27 mouse cellular contexts compared by ENCODE assay signal in genomic region chr10:50773846-50774245, GRCm38 (mm10).
A peak's percentile ranks its signal among the peaks of the same experiment; 100 is the strongest.
DNase-seq lines count a peak whose midpoint lies in the region; ATAC-seq and TF ChIP-seq lines count a peak whose summit lies in the region.
"Had no signal": no experiment of that assay in that cellular context is flagged by ENCODE, and none has a peak within 500 bp of the region (broad histone marks: within the 10 kb centered on the region; RNA-seq: fewer than 3 reads in every experiment).

No protein-coding gene starts in this region.

- H3K27me3 ChIP-seq in forebrain, embryonic 13.5 days, result 0 out of 2 replicates have a peak, but pooled peaks cover 3% of the 10 kb centered on the region
- no peaks in the 10 kb centered on the region; the same call in 1 of the 2 replicates for H3K27me3 ChIP-seq in forebrain, embryonic 10.5 days (ENCODE audit: poor library complexity, severe bottlenecking)
- H3K27me3 ChIP-seq in midbrain, postnatal 0 days (ENCODE audit: insufficient read depth, low read length), result no peaks in the 10 kb centered on the region
- H3K27me3 ChIP-seq in midbrain, embryonic 11.5 days (ENCODE audit: control insufficient read depth, insufficient read depth, low read length), result no peaks in the 10 kb centered on the region
- no peaks in the 10 kb centered on the region for H3K27me3 ChIP-seq in forebrain, embryonic 15.5 days
- H3K27me3 ChIP-seq: embryonic facial prominence, embryonic 13.5 days; heart, embryonic 12.5 days; heart, embryonic 15.5 days had no signal

- 66% methylated on average over 2 of the region's 2 CpGs for WGBS in forebrain, embryonic 13.5 days
- 89% methylated on average over 2 of the region's 2 CpGs for WGBS in forebrain, embryonic 10.5 days
- 92% methylated on average over 2 of the region's 2 CpGs for whole genome bisulfite sequencing in midbrain, postnatal 0 days
- WGBS in midbrain, embryonic 11.5 days, result 91% methylated on average over 2 of the region's 2 CpGs
- WGBS in forebrain, embryonic 15.5 days, result 66% methylated on average over 2 of the region's 2 CpGs

- no peak for TF ChIP-seq CTCF in midbrain, postnatal 0 days (IDR thresholded peaks at IDR 0.05)

- no peak for DNase-seq in forebrain, embryonic 10.5 days (ENCODE audit: extremely low spot score, low spot score)
- peak; percentile 9 for DNase-seq in midbrain, postnatal 0 days (ENCODE audit: low spot score)
- DNase-seq in midbrain, embryonic 11.5 days (ENCODE audit: low spot score, missing footprints), result no peak
- DNase-seq in gastrocnemius, postnatal 36 days, result no peak
- DNase-seq: adrenal gland, adult 2 months; adrenal gland, postnatal 14 days; cerebellum, adult 2 months; cerebellum, adult 9-11 months; cerebellum, postnatal 36 days; embryo, embryonic 11 days; gastrocnemius, adult 2 months; gastrocnemius, postnatal 14 days; heart, adult 18-20 months; heart, postnatal 10 days; heart, postnatal 36 days; kidney, adult 8-10 months had no signal

- 0 out of 2 replicates have a peak, but pooled peaks cover 3% of the 10 kb centered on the region for H3K36me3 ChIP-seq in forebrain, embryonic 13.5 days (ENCODE audit: poor library complexity, severe bottlenecking)
- no peaks in the 10 kb centered on the region for H3K36me3 ChIP-seq in forebrain, embryonic 10.5 days (replicated peaks)
- H3K36me3 ChIP-seq in midbrain, postnatal 0 days (ENCODE audit: insufficient read depth, low read length), result no peaks in the 10 kb centered on the region
- no peaks in the 10 kb centered on the region for H3K36me3 ChIP-seq in midbrain, embryonic 11.5 days (ENCODE audit: control insufficient read depth, insufficient read depth, low read length)
- H3K36me3 ChIP-seq in forebrain, embryonic 15.5 days, result no peaks in the 10 kb centered on the region
- H3K36me3 ChIP-seq: embryonic facial prominence, embryonic 10.5 days; embryonic facial prominence, embryonic 13.5 days; hindbrain, embryonic 10.5 days had no signal

- no peak overlapping the region for H3K4me2 ChIP-seq in forebrain, embryonic 13.5 days
- H3K4me2 ChIP-seq in midbrain, postnatal 0 days (ENCODE audit: low read depth, low read length, poor library complexity, severe bottlenecking), result no peak overlapping the region
- H3K4me2 ChIP-seq in midbrain, embryonic 11.5 days, result no peak overlapping the region
- H3K4me2 ChIP-seq in forebrain, embryonic 15.5 days (replicated peaks), result no peak overlapping the region
- H3K4me2 ChIP-seq: embryonic facial prominence, embryonic 13.5 days; heart, embryonic 12.5 days; heart, embryonic 15.5 days; hindbrain, embryonic 14.5 days had no signal

- peaks cover 3% of the 10 kb centered on the region; the same call in 1 of the 2 replicates for H3K4me1 ChIP-seq in forebrain, embryonic 13.5 days
- peaks cover 16% of the 10 kb centered on the region for H3K4me1 ChIP-seq in forebrain, embryonic 10.5 days
- no peaks in the 10 kb centered on the region for H3K4me1 ChIP-seq in midbrain, postnatal 0 days (ENCODE audit: insufficient read depth, low read length)
- no peaks in the 10 kb centered on the region for H3K4me1 ChIP-seq in midbrain, embryonic 11.5 days (ENCODE audit: control insufficient read depth, insufficient read depth, low read length)
- 0 out of 2 replicates have a peak, but pooled peaks cover 4% of the 10 kb centered on the region for H3K4me1 ChIP-seq in forebrain, embryonic 15.5 days
- H3K4me1 ChIP-seq: embryonic facial prominence, embryonic 10.5 days; embryonic facial prominence, embryonic 13.5 days; heart, embryonic 12.5 days; heart, embryonic 15.5 days; hindbrain, embryonic 10.5 days had no signal

- H3K27ac ChIP-seq in forebrain, embryonic 13.5 days, result no peak overlapping the region
- no peak overlapping the region for H3K27ac ChIP-seq in forebrain, embryonic 10.5 days
- no peak overlapping the region for H3K27ac ChIP-seq in midbrain, postnatal 0 days (ENCODE audit: low read depth, low read length)
- H3K27ac ChIP-seq in midbrain, embryonic 11.5 days (ENCODE audit: low read depth, low read length), result no peak overlapping the region
- H3K27ac ChIP-seq in forebrain, embryonic 15.5 days (replicated peaks), result no peak overlapping the region
- H3K27ac ChIP-seq: embryonic facial prominence, embryonic 10.5 days; embryonic facial prominence, embryonic 13.5 days; gastrocnemius, adult 2 months; heart, embryonic 15.5 days; hindbrain, embryonic 10.5 days; hindbrain, embryonic 14.5 days had no signal

- no peaks in the 10 kb centered on the region for H3K9me3 ChIP-seq in forebrain, embryonic 13.5 days (replicated peaks)
- H3K9me3 ChIP-seq in forebrain, embryonic 10.5 days, result no peaks in the 10 kb centered on the region
- H3K9me3 ChIP-seq in midbrain, postnatal 0 days (ENCODE audit: low read length), result no peaks in the 10 kb centered on the region
- H3K9me3 ChIP-seq in midbrain, embryonic 11.5 days (ENCODE audit: control insufficient read depth, low read length), result no peaks in the 10 kb centered on the region
- no peaks in the 10 kb centered on the region for H3K9me3 ChIP-seq in forebrain, embryonic 15.5 days
- H3K9me3 ChIP-seq: embryonic facial prominence, embryonic 10.5 days; embryonic facial prominence, embryonic 13.5 days; heart, embryonic 12.5 days; heart, embryonic 15.5 days; hindbrain, embryonic 10.5 days had no signal

- intact Hi-C loops in gastrocnemius, postnatal 36 days (cut with DNase I), result no loop called here

- no peak overlapping the region for H3K4me3 ChIP-seq in forebrain, embryonic 13.5 days
- no peak overlapping the region for H3K4me3 ChIP-seq in forebrain, embryonic 10.5 days
- no peak overlapping the region for H3K4me3 ChIP-seq in midbrain, postnatal 0 days (ENCODE audit: low read depth, low read length)
- no peak overlapping the region for H3K4me3 ChIP-seq in midbrain, embryonic 11.5 days (ENCODE audit: low read depth, low read length)
- no peak overlapping the region for H3K4me3 ChIP-seq in forebrain, embryonic 15.5 days
- H3K4me3 ChIP-seq: embryonic facial prominence, embryonic 10.5 days; embryonic facial prominence, embryonic 13.5 days; erythroblast, embryonic 14.5 days; gastrocnemius, adult 2 months; heart, embryonic 12.5 days; heart, embryonic 15.5 days; hindbrain, embryonic 10.5 days had no signal

- ATAC-seq in forebrain, embryonic 13.5 days, result peak; percentile 65; the same call in 1 of the 2 replicates
- ATAC-seq in midbrain, postnatal 0 days (ENCODE audit: low FRiP score), result no peak
- no peak for ATAC-seq in midbrain, embryonic 11.5 days (ENCODE audit: low FRiP score)
- ATAC-seq in forebrain, embryonic 15.5 days (replicated peaks), result peak; percentile 59; the same call in 1 of the 2 replicates
- ATAC-seq: CD4-positive, CD25-positive, alpha-beta regulatory T cell, adult 4 months; intestine, postnatal 0 days had no signal

- no peak overlapping the region for H3K9ac ChIP-seq in forebrain, embryonic 13.5 days
- H3K9ac ChIP-seq in midbrain, postnatal 0 days (replicated peaks; ENCODE audit: low read length, poor library complexity, severe bottlenecking), result no peak overlapping the region
- H3K9ac ChIP-seq in midbrain, embryonic 11.5 days (ENCODE audit: low read length), result no peak overlapping the region
- no peak overlapping the region for H3K9ac ChIP-seq in forebrain, embryonic 15.5 days (replicated peaks)
- H3K9ac ChIP-seq: embryonic facial prominence, embryonic 13.5 days; heart, embryonic 12.5 days; heart, embryonic 15.5 days; hindbrain, embryonic 14.5 days had no signal

Comparison
In these comparisons a context has a peak if more than half of its experiments do, and no peak if none do; other contexts are left out.
1. ATAC-seq: peak in forebrain, embryonic 13.5 days (single experiment) and forebrain, embryonic 15.5 days (single experiment); none in midbrain, postnatal 0 days (single experiment) and midbrain, embryonic 11.5 days (single experiment).